Mouse (Mus musculus): ENCODE results near the gene Abat.
"Not testable (repeated sequence)": the region's sequence is repeated elsewhere in the genome, so short reads cannot be mapped to it uniquely, and the experiment has no call there.

Abat gene

GRCm38 (mm10) chr16:8532894-8533293 lies 19.7 kb downstream of the Abat start:
- no peak for DNase-seq (ENCODE audit: low spot score)

DNA sequence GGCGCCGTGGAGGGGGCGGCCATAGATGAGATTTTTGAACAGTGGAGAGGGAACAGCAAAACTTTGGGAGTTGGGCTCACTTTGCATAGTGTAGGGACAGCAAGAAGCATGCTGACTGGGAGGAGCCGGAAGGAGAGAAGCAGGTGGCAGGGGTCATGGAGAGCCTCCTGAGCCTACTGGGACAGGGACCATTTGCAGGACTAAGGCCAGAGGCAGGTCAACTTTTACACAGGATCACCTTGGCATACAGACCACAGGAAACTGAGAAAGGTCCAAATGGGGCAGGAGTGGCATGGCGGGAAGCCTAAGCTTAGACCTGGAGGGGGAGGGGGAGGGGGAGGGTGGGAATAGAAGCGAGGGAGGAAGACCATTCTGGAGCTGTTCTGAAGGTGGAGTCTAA lies 20.2 kb downstream of the Abat start:
- DNase-seq (ENCODE audit: low spot score): no peak

- no peak for DNase-seq (ENCODE audit: low spot score)
Observed at GRCm38 (mm10) chr16:8534466-8535200, 21.4 kb downstream of the Abat start.

GRCm38 (mm10) chr16:8535411-8535810 lies 22.2 kb downstream of the Abat start:
- no peak for DNase-seq (ENCODE audit: low spot score)

GRCm38 (mm10) chr16:8539150-8539865 lies 26.1 kb downstream of the Abat start:
- no peak for DNase-seq (ENCODE audit: low spot score)

DNA sequence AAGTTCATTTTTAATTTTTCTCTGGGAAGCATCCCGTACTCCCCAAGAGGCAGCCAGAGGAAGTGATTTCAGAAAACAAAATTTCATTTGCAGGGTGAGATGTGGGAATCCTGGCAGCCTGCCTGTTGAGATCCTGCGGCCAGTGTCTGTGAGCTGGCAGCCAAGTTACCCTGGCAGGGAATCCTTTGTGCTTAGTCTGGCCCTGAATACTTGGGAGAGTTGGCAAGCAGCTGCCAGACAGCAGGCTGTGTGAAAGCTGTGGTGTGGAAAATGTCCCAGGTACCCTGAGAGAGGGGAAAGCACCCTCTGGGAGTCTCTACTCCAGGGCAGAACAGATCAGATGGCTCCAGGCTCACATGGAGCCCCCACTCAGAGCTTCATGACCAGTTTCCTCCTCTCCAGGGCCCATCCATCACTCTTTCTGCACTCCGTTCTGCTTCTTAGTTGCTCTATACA lies 27.7 kb downstream of the Abat start:
- DNase-seq (ENCODE audit: low spot score): peak; percentile 68

DNA sequence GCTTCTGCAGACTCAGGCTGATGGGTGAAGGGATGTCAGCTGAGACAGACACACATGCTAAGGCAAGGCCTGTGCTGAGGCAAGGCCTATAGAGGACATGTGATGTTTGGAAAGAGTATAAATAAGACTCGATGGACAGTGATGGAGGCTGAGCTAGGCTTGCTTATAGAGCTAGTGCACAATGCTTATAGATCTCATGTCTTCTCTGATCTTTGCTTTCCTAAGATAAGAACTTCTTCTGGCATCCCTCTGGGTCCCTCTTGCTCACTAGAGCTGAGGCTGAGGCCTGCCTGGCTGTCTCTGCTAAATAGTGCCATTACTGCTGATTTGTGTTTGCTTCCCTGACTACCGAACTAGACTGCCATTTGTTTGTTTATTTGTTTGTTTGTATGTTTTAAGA lies 34.6 kb downstream of the Abat start:
- DNase-seq (ENCODE audit: low spot score): no peak

DNA sequence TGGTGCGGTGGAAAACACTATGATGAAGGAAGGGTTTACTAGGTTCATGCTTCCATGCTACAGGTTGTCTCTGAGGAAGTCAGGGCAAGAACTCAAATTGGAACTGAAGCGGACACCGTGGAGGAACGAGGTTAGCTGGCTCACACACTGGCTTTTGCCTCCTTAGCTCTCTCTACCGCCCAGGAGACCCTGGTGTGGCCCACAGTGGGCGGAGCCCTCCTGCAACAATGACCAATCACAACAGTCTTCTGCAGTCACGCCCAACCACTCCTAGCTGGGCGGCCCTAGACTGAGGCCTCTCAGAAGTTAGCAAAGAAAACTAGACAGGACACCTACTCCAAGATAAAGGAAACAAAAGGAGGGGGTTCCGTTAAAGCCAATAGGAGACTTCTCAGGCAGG lies 36.3 kb downstream of the Abat start:
- no peak for DNase-seq (ENCODE audit: low spot score)

DNA sequence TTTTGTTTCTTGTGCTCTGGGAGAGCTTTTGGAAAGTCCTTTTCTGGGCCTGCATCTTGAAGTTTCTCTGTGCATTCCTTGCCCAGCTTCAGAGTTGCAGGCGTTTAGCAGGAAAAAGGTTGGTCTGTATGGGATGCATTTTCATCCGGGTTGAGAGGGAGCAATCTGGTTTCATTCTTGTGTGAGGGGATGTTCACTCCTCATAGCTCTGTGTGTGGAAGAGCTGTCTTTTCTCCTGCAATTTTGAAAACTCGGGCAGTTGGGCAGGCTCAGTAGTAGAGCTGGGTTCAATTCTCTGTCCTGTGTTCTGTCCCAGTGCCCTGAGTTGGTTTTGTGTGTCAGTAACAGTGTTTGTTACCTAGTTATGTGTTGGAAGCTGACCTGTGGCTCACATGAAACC lies 41.1 kb downstream of the Abat start:
- DNase-seq (ENCODE audit: low spot score): no peak

DNA sequence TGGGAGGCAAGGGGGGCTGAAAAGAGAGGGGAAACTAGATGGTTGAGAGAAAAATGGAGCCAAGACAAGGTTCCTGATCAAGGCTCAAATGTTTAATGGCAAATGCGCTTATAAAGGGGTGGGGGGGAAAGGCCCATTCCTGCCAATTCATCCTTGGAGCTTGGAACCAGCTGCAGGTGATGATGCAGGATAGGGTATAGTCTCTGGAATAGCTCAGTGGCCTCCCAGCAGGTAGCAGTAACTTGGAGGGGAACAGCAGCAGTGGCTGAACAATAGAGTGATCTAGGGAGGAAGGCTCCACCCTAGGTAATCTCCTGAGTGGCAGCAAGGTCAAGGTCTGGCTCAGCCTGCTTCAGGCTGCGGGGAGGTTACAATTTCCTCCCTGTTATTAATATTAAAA lies 41.5 kb downstream of the Abat start:
- DNase-seq (ENCODE audit: low spot score): not testable (repeated sequence)

DNA sequence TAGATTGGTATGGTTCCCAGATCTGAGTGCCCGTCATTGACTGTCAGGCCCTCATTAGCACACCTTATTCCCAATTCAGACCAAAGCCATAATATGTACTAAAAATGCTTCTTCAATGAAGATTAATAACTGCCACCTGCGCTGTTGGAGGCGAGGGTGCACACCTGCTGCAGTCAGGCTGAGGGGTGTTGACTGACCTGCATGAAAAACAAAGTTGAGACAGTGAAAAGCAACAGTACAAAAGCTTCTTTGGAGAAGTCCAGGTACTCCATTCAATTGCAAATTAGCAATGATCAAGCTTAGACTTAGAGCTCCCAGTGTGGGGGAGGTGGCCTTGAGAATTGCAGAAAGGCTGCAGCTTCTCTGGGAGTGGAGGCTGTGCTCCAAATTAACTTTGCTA lies 42.1 kb downstream of the Abat start:
- not testable (repeated sequence) for DNase-seq (ENCODE audit: low spot score)

DNA sequence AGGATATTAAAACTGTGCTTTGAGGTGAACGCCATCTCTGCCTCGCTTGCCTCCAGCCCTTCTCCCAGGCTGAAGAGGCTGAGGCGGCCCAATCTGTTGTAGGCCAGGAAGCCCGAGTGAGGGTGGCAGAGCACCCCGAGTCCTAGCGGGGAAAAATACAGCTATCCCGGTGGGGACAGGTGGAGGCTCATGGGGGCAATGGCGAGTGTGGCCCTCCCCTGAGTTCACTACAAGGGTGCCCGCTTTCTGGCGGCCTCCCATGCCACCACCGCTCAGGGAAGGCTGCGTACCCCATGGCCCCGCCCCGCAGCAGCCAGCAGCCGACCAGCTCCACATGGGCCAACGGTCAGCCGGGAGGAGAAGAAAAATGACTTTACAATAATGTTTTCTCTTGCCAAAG lies 46.9 kb downstream of the Abat start:
- DNase-seq (ENCODE audit: low spot score): no peak

GRCm38 (mm10) chr16:8561101-8561500 lies 47.9 kb downstream of the Abat start:
- not testable (repeated sequence) for DNase-seq (ENCODE audit: low spot score)

DNA sequence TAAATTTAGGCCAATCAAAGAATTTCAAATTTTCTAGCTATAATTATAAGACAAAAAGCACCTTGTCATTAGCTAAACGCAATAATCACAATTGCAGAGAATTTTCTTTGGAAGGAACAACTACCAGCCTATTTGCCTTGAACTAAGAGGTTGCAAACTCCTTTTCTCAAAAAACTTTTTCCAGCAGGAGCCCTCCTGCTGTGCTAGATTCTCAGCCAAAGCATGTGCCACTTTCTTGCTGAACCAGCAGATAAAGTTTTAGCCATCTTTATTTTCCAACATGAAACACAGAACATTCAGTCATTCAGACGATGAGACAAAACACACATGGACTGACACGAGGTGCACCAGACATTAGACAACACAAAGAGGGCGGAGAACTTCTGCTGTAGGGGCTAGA lies 48.6 kb downstream of the Abat start:
- DNase-seq (ENCODE audit: low spot score): not testable (repeated sequence)

GRCm38 (mm10) chr16:8562827-8563226 lies 49.6 kb downstream of the Abat start:
- not testable (repeated sequence) for DNase-seq (ENCODE audit: low spot score)

DNA sequence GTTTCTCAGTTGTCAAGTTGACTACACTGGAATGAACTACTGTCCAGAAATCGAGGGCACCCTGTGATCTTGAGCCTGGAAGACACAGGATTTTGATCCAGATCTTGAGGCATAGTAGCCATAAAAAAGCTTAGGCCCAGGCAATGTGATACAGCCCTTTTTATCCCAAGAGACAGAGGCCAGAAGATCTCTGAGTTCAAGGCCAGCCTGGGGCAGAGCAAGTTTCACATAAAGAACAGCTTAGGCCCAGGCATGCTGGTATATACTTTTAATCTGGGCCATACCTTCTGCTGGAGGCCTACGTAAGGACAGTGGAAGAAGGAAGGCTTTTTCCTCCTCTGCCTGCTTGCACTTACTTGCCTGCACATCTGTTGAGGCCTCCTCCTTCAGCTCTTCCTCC lies 51.6 kb downstream of the Abat start:
- DNase-seq (ENCODE audit: low spot score): no peak

GRCm38 (mm10) chr16:8565539-8565938 lies 52.3 kb downstream of the Abat start:
- no peak for DNase-seq (ENCODE audit: low spot score)

GRCm38 (mm10) chr16:8566115-8566711 lies 53.0 kb downstream of the Abat start:
- no peak for DNase-seq (ENCODE audit: low spot score)

GRCm38 (mm10) chr16:8568881-8569280 lies 55.7 kb downstream of the Abat start:
- no peak for DNase-seq (ENCODE audit: low spot score)

DNA sequence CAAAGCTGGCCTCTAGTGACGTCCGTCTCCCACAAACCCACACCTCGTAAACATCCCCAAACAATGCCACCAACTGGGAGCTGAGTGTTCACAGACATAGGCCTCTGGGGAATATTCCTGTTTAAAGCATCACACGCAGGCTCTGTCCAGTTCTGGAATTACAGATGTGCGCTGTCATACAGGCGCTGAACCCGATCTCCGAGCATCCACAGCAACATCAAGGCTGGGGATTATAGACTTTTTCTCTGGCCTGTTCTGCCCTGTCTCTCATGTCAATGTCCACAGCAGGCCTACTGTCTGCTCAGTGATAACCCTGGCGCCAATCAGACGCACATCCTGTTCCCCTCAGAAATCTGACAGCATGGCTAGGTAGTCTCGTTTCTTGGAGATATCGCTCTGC lies 57.1 kb downstream of the Abat start:
- no peak for DNase-seq (ENCODE audit: low spot score)

DNA sequence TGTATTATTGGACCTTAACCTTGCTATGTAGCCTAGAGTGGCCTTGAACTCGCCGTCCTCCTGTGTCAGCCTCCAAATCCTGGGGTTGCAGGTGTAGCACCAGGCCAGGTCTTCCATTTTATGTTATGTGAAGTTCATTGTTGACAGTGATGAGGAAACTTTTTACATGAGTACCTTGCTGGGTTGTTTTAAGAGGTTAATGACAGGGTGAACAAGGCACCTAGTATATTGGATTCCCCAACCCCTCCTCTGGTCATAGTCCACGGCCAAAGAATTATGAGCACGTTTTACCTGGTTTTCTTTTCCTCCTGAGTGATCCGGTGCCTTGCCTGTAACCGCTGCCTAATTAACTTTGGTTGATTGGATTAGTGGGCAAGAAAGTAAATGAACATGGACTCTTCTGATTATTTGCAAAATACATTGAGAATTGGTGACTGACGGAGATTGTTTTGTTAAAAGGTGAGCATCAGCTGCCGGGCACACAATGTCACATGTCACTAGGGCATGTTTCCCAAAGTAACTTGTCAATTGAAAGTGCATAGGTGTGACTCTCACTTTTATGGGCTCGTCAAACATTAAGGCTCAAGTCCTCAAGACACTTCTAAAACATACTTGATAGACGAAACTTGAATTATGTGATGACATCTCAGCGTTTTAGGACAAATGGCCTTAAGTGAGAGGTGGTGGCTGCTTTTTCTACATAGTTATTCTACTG lies 57.8 kb downstream of the Abat start:
- no peak for DNase-seq (ENCODE audit: low spot score)

DNA sequence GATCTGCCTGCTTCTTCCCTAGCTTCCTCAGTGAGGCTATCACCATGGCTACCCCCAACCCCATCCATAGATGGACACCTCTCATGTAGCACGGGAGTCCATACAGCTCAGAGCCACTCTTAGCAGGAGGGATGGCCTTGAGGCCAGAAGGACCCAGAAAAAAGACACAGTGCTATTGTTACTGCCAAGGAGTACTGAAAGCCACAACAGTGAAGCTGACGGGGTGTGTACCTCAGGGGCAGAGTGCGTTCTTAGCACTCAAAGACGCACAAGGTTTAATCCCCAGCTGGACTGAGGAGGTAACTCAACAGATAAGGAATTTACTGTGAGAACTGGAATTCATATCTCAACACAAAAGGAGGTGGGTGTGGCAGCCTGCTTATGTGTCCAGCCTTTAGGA lies 59.8 kb downstream of the Abat start:
- no peak for DNase-seq (ENCODE audit: low spot score)

- no peak for DNase-seq (ENCODE audit: low spot score)
Observed at GRCm38 (mm10) chr16:8573751-8574150, 60.5 kb downstream of the Abat start.

All from urinary bladder, postnatal 14 days (tissue).